Mouse (Mus musculus) liver, adult 2 months (tissue): ENCODE measurements at regions not wholly inside any gene's neighbourhood (a gene's known extent, or its start where the extent isn't known, plus 50 kb on each side); places are given as distances from the start of the nearest gene placed in this dataset.

Experiments
- DNase-seq: peaks from one replicate; pipeline ENCODE4 v3.0.0-alpha.2; 2011; ENCODE audit warnings: low read depth, low spot score; ENCODE audit errors: extremely low read depth
- H3K27ac ChIP-seq: fragments of 200-500 bp; replicated peaks from 2 replicates; pipeline ENCODE4 v1.5.1; 2012; ENCODE audit warnings: low read depth, mild to moderate bottlenecking, control low read depth, inconsistent platforms, low read length; ENCODE audit not compliant: insufficient read depth
- H3K27me3 ChIP-seq: fragments of 200-500 bp; 2 replicates; pipeline ENCODE4 v1.6.1; 2012; ENCODE audit warnings: mild to moderate bottlenecking, moderate library complexity, low read length, inconsistent platforms; ENCODE audit not compliant: control insufficient read depth, insufficient read depth
- H3K36me3 ChIP-seq: fragments of 200-500 bp; 2 replicates; pipeline ENCODE4 v1.6.1; 2012; ENCODE audit warnings: low read length, inconsistent platforms; ENCODE audit not compliant: control insufficient read depth, insufficient read depth
- H3K4me1 ChIP-seq: fragments of 200-500 bp; 2 replicates; pipeline ENCODE4 v1.6.1; 2011; ENCODE audit warnings: low read length; ENCODE audit not compliant: control insufficient read depth, insufficient read depth
- H3K4me3 ChIP-seq: fragments of 200-500 bp; 2 replicates; pipeline ENCODE4 v1.5.1; 2011; ENCODE audit warnings: low read depth, mild to moderate bottlenecking, control low read depth, low read length, moderate library complexity; ENCODE audit not compliant: insufficient read depth
- H3K79me2 ChIP-seq: fragments of 200-500 bp; 2 replicates; pipeline ENCODE4 v1.6.1; 2012; ENCODE audit warnings: inconsistent platforms, mild to moderate bottlenecking, low read length, moderate library complexity; ENCODE audit not compliant: control insufficient read depth, insufficient read depth
- H3K9ac ChIP-seq: fragments of 200-500 bp; 2 replicates; pipeline ENCODE4 v1.6.1; 2012; ENCODE audit warnings: low read depth, mild to moderate bottlenecking, control low read depth, inconsistent platforms, low read length
- CTCF ChIP-seq: fragments of 200-500 bp; IDR thresholded peaks from 2 replicates; pipeline ENCODE4 v1.5.1; 2011; ENCODE audit warnings: low read depth, low read length, control low read depth
- POLR2A ChIP-seq: fragments of 200-500 bp; IDR thresholded peaks from 2 replicates; pipeline ENCODE4 v1.6.1; 2011; ENCODE audit warnings: low read length, control low read depth; ENCODE audit not compliant: insufficient read depth; ENCODE audit errors: extremely low read depth
- WGBS: fragments of 180-500 bp; shearing (Covaris S2); methylation state at CpG from one replicate; pipeline ENCODE4 v1.1.7; 2018; 5-methylcytosine and 5-hydroxymethylcytosine counted together

DNA sequence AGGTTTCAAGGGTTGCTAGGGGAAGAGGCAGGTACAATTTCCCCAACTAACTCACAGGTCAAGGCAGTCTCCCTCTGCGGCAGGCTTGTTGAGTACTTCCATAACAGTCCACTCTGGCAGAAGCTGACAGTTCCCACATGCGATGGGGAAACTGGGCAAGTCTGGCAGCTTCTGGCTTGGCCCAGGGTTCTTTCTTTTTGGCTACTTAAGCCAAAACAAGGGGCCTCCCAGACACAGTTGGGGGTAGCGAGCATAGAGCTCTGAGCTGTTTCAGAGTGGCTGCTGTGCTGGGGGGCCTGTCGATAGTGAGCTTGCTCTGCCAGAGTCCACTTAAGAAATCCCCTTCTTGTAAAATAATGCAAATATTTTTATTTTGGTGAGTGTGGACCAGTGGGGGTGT is 150.8 kb upstream of the Lemd2 start:
- no peak for DNase-seq
- Histone ChIP-seq H3K79me2 (no peaks in the 10 kb centered on the region), H3K9ac (no peak overlapping the region), H3K4me3 (no peak overlapping the region), H3K4me1 (no peaks in the 10 kb centered on the region), H3K27ac (no peak overlapping the region), H3K36me3 (no peaks in the 10 kb centered on the region), H3K27me3 (no peaks in the 10 kb centered on the region)
- 93% methylated on average over 4 of the region's 4 CpGs for WGBS
- TF ChIP-seq CTCF (no peak), POLR2A (no peak)

DNA sequence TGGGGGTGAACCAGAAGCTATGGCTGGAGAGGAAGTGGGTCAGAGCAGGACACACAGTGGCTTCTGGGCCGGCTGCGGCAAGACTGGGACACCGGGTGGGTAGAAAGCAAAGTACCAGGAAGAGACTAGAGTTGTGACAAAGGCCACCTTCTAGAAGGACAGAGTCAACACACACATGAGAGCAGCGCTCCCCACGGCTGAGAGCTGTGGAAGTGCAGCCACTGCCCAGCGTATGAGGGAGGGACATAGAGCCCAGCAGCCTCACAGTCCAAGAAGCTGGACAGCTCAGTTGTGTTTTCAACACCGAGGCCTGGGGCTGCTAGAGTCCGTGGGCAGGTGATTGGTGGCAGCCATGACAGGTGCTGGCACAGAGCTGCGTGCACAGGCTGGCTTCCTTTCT is 145.6 kb upstream of the Lemd2 start:
- no peak for TF ChIP-seq POLR2A
- TF ChIP-seq CTCF: no peak
- H3K9ac ChIP-seq: no peak overlapping the region
- WGBS: 86% methylated on average over 9 of the region's 9 CpGs
- no peaks in the 10 kb centered on the region for H3K27me3 ChIP-seq
- no peaks in the 10 kb centered on the region for H3K4me1 ChIP-seq
- H3K36me3 ChIP-seq: no peaks in the 10 kb centered on the region
- no peak overlapping the region for H3K27ac ChIP-seq
- H3K4me3 ChIP-seq: no peak overlapping the region
- H3K79me2 ChIP-seq: no peaks in the 10 kb centered on the region
- DNase-seq: no peak

DNA sequence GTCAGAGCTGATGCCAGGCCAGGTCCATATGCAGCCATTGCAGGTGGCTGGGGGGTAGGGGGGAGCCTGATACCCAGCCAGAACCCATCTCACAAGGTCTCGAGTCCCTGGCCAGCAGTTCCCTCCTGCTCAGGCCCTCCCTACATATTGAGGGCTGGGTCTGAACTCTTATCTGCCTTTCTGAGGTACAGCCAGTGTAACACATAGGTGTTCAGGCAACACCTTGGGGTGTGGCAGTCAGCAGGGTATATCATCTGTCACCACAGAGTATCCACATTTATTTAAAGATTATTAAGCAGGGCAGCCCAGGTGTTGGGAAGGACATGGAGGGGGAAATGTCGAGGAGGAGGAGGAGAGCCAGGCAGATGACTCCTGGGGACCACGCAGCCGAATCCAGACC is 145.2 kb upstream of the Lemd2 start:
- no peaks in the 10 kb centered on the region for H3K79me2 ChIP-seq
- no peaks in the 10 kb centered on the region for H3K36me3 ChIP-seq
- H3K4me1 ChIP-seq: no peaks in the 10 kb centered on the region
- no peak for DNase-seq
- no peak overlapping the region for H3K9ac ChIP-seq
- no peaks in the 10 kb centered on the region for H3K27me3 ChIP-seq
- 80% methylated on average over 4 of the region's 4 CpGs for WGBS
- no peak for TF ChIP-seq POLR2A
- TF ChIP-seq CTCF: no peak
- H3K27ac ChIP-seq: no peak overlapping the region
- H3K4me3 ChIP-seq: no peak overlapping the region

DNA sequence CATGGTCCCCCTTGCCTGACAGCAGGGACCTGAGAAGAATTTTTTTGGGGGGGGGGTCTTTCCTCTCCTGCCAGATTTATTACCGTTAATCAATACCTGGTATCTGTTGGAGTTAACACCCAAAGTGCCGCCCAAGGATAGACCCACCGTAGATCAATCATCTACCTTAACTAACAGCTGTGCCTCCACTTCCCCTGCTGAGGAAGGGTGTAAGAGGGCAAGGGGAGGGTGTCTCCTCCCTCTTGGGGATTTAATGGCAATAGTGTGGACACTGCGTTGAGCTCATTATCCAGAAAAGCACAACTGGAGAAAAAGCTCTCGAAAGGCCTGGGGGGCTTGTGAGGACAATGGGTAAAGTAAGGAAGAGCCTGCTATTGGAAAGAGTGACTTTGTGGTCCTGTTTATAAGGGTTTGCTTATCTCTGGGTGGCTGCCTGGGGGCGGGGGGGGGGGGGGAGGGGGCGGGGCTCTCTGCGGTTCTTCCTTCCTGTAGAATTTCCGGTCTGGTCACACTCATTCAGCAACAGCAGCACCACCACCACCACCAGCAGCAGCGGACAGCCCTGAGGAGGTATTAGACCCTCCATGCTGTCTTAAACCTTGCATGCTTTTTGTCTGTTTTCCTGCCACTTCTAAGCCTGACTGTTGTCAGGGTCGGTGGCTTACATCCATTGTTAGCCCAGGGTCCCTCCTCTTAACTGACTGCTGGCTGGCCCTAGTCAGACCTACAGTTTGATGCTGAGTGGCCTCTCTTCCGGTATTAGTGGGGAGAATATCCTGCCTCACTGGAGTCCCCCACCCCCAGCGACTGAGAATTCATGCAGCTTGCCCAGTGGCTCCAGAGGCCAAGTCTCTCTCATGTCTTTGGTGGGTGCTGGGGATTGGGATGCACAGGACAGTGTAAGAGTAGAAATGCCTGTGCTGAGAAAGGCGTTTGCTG is 138.0 kb upstream of the Lemd2 start:
- H3K36me3 ChIP-seq: no peaks in the 10 kb centered on the region
- H3K27ac ChIP-seq: no peak overlapping the region
- H3K9ac ChIP-seq: no peak overlapping the region
- no peaks in the 10 kb centered on the region for H3K4me1 ChIP-seq
- 49% methylated on average over 11 of the region's 14 CpGs for WGBS
- H3K4me3 ChIP-seq: no peak overlapping the region
- no peak for DNase-seq
- TF ChIP-seq POLR2A (no peak), CTCF (no peak)
- H3K79me2 ChIP-seq: no peaks in the 10 kb centered on the region
- H3K27me3 ChIP-seq: no peaks in the 10 kb centered on the region

DNA sequence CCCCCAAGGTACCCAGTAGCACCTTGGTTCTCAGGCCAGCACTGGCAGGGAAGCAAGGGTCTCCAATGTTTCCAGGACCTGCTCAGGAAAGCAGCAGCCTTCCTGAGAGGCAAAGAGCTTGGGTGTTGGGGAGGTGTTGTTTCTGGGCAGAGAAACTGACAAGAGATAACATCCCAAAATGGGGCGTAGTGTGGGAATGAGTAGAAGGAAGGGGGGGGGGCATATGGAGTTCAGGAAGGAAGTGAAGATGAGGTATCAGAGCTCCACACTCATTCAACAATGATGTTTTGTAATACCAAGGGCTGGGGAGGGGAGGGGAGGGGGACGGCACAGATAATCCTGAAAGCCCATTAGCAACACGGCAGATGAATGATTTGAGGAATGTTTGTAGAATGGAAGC is 135.6 kb upstream of the Lemd2 start:
- Histone ChIP-seq H3K27ac (no peak overlapping the region), H3K36me3 (no peaks in the 10 kb centered on the region)

DNA sequence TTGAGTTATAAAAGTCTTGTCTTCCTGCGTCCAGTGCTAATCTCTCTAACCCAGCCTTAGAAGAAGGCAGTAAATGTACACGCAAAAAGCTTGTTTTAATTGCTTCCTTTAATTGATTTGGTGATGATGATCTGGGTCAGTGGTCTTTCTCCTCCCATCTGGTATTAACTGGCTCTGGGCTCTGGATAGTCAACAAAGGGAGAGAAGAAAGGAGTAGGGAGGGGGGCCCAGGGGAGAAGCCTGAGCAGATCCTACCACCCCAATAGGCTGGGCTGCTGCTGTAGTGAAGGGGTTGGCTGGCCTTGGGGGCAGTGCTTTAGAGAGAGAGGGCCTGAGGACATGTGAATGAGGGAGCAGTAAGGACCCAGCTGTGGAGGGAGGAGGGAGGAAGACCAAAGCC is 135.0 kb upstream of the Lemd2 start:
- Histone ChIP-seq H3K9ac (no peak overlapping the region), H3K4me3 (no peak overlapping the region), H3K4me1 (no peaks in the 10 kb centered on the region), H3K27ac (no peak overlapping the region), H3K79me2 (no peaks in the 10 kb centered on the region), H3K27me3 (no peaks in the 10 kb centered on the region), H3K36me3 (no peaks in the 10 kb centered on the region)
- TF ChIP-seq CTCF: no peak
- no peak for TF ChIP-seq POLR2A
- DNase-seq: no peak
- 83% methylated on average over 2 of the region's 2 CpGs for WGBS

More for the DNA sequence above, 135.6 kb upstream of the Lemd2 start:
- Histone ChIP-seq H3K79me2 (no peaks in the 10 kb centered on the region), H3K4me3 (no peak overlapping the region), H3K27me3 (no peaks in the 10 kb centered on the region), H3K4me1 (no peaks in the 10 kb centered on the region), H3K9ac (no peak overlapping the region)
- 64% methylated on average over 3 of the region's 3 CpGs for WGBS
- TF ChIP-seq POLR2A (no peak), CTCF (no peak)
- no peak for DNase-seq
